Mouse (Mus musculus) intestine, embryonic 15.5 days (tissue): ENCODE data around the gene Cpsf4l. TPM values are rescaled to one million over a fixed set of nuclear protein-coding genes. Genes with fewer than 3 reads are reported as not detected.

Experiments
- ATAC-seq: fragments of 200-750 bp; cut with Nextera tagmentation; 2 replicates; pipeline ENCODE4 v1.8.0; 2017; ENCODE audit warnings: moderate TSS enrichment, moderate library complexity
- H3K27ac ChIP-seq: fragments of 300-500 bp; sonication (generic); 2 replicates; pipeline ENCODE4 v1.5.1; 2015; ENCODE audit warnings: mild to moderate bottlenecking, inconsistent platforms
- H3K27me3 ChIP-seq: fragments of 300-500 bp; sonication (generic); replicated peaks from 2 replicates; pipeline ENCODE4 v1.6.1; 2015; ENCODE audit warnings: inconsistent platforms
- H3K36me3 ChIP-seq: fragments of 300-500 bp; sonication (generic); 2 replicates; pipeline ENCODE4 v1.6.1; 2015; ENCODE audit warnings: inconsistent platforms
- H3K4me1 ChIP-seq: fragments of 300-500 bp; sonication (generic); replicated peaks from 2 replicates; pipeline ENCODE4 v1.6.1; 2015; ENCODE audit warnings: inconsistent platforms
- H3K4me2 ChIP-seq: fragments of 300-500 bp; sonication (generic); replicated peaks from 2 replicates; pipeline ENCODE4 v1.6.1; 2015; ENCODE audit warnings: mild to moderate bottlenecking, inconsistent platforms
- H3K4me3 ChIP-seq: fragments of 300-500 bp; sonication (generic); replicated peaks from 2 replicates; pipeline ENCODE4 v1.5.1; 2015; ENCODE audit warnings: inconsistent platforms
- H3K9ac ChIP-seq: fragments of 300-500 bp; sonication (generic); 2 replicates; pipeline ENCODE4 v1.6.1; 2015; ENCODE audit warnings: inconsistent platforms
- H3K9me3 ChIP-seq: fragments of 300-500 bp; sonication (generic); 2 replicates; pipeline ENCODE4 v1.6.1; 2016; ENCODE audit warnings: inconsistent platforms
- WGBS: fragments of 180-500 bp; shearing (Covaris S2); methylation state at CpG from one replicate; pipeline ENCODE4 v1.1.7; 2015; 5-methylcytosine and 5-hydroxymethylcytosine counted together
- polyA plus RNA-seq: library from polyadenylated mRNA; unstranded; fragments of >200 nt; fragmentation: Nextera tagmentation; extraction: Ambion mirVana; gene quantifications from 2 replicates; pipeline ENCODE4 v1.2.1, GENCODE M21; 2015

The Cpsf4l gene
- polyA plus RNA-seq, 1 experiment from 2014 or later = not detected

DNA sequence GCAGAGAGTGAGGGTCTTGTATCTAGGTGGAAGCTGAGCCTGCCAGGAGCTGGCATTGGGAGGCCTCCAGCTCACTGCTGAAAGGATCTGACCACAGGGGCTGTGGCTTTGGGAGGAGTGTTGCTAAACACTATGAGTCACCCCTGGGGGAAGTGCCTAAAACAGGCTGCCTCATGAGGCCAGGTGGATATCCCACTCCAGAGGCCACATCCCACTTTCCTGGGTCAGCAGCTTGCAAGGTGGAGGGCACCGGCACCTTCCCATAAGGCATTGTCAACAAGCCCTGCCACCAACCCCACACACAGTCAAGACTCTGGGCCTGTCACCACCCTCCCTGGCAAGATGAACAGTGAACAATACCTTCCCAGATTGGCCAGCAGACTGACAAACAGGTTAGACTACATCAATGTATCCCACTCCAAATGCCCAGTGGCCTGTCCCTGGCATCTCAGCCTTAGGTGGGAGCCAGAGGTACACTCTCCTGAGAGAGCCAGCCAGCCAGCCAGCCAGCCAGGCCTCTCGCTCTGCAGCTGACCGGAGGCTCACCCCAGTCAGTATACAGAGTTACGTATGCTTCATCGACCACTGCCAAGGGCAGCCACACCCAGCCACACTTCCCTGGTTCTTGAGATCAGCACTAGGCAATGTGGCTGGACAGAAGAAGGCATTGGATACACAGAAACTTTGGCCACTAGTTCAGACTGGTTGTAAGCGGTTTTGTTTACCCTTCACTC lies 24.0 kb upstream of the Cpsf4l start:
- Histone ChIP-seq H3K9ac (no peak overlapping the region), H3K36me3 (peaks cover 8% of the 10 kb centered on the region), H3K4me1 (peaks cover 59% of the 10 kb centered on the region), H3K27ac (peak overlapping the region; percentile 72), H3K9me3 (no peaks in the 10 kb centered on the region), H3K4me3 (no peak overlapping the region), H3K4me2 (peak overlapping the region; percentile 12; the same call in 1 of the 2 replicates), H3K27me3 (no peaks in the 10 kb centered on the region)
- ATAC-seq = peak; percentile 72
- WGBS = 29% methylated on average over 6 of the region's 6 CpGs

DNA sequence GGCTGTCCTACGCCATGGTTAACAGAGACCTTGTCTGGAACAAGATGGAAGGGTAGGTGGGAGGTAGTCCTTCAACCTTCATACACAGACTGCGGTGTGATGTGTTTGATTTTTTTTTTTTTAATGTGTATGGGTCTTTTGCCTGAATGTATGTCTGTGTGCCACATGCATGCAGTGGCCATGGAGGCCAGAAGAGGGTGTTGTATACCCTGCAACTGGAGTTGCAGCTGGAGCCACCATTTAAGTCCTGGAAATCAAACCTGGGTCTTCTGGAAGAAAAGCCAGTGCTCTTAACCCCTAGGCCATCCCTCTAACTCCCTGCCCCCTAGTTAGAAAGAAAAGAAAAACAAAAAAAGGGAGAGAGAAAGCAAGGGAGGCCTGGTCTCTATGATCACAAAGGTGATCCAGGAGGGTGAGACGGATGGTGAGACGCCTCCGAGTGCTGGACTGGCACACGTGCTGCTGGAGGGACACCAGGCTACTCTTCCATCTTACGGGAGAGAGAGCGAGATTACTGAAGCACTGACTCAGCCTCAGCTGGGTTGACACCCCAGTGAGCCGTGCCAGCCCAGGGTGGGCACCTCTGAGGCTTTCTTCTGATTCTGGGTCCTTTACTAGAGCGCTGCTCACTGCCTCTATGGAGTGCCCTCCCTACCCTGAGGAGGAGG lies 22.3 kb upstream of the Cpsf4l start:
- H3K4me1 ChIP-seq = peaks cover 53% of the 10 kb centered on the region
- no peak overlapping the region for H3K9ac ChIP-seq
- H3K4me3 ChIP-seq = no peak overlapping the region
- no peaks in the 10 kb centered on the region for H3K27me3 ChIP-seq
- no peak for ATAC-seq
- H3K27ac ChIP-seq = no peak overlapping the region
- peaks cover 23% of the 10 kb centered on the region for H3K36me3 ChIP-seq
- WGBS = 91% methylated on average over 10 of the region's 10 CpGs
- no peaks in the 10 kb centered on the region for H3K9me3 ChIP-seq
- H3K4me2 ChIP-seq = no peak overlapping the region

- no peak overlapping the region for H3K27ac ChIP-seq
- peaks cover 30% of the 10 kb centered on the region for H3K36me3 ChIP-seq
- no peak overlapping the region for H3K9ac ChIP-seq
- H3K4me2 ChIP-seq = no peak overlapping the region
- 38% methylated on average over 3 of the region's 3 CpGs for WGBS
- ATAC-seq = no peak
- peaks cover 52% of the 10 kb centered on the region for H3K4me1 ChIP-seq
- no peaks in the 10 kb centered on the region for H3K9me3 ChIP-seq
- no peaks in the 10 kb centered on the region for H3K27me3 ChIP-seq
- H3K4me3 ChIP-seq = no peak overlapping the region
Measured at GRCm38 (mm10) chr11:113730879-113731278, 21.1 kb upstream of the Cpsf4l start.

DNA sequence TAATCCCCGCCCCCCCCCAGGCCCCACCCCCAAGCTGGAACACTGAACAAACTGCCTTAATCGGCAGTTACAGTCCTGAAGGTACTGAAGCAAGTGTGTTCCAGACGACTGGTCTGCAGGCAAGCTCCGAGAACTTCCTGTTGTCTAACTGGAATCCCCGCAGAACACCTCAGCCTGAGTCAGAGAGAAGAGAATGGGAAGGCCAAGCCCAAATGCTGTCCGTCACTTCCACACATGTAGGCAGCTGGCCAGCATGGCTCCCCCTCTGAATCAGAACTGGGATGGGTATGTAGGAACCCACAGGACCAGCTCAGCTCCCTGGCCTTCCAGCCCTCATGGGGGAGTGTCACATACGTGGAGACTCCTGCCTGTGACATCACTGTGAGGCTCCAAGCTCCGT lies 20.1 kb upstream of the Cpsf4l start:
- Histone ChIP-seq H3K4me1 (peaks cover 49% of the 10 kb centered on the region), H3K9me3 (no peaks in the 10 kb centered on the region), H3K36me3 (peaks cover 30% of the 10 kb centered on the region), H3K27ac (no peak overlapping the region), H3K4me3 (no peak overlapping the region), H3K4me2 (no peak overlapping the region), H3K27me3 (no peaks in the 10 kb centered on the region), H3K9ac (no peak overlapping the region)
- ATAC-seq = no peak
- WGBS = 58% methylated on average over 8 of the region's 8 CpGs

DNA sequence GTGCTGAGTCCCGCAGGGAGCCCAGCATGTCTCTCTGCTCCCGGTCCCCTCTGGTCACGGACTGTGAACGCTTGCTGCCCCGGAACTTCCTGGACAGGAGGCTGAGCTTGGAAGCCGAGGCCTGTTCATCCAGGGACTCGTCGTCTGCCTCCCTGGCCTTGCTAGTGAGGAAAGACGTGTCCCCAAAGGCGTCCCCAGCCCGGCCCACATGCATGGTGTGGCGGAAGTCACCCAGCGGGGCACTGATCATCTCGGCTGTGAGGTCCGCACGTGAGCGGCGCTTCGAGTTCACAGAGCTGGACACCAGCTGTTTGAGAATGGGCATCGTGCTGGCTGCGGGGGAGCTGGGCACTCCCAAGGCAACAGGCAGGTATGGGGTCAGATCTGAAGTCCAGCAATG lies 19.4 kb upstream of the Cpsf4l start:
- no peak overlapping the region for H3K27ac ChIP-seq
- H3K4me2 ChIP-seq = no peak overlapping the region
- H3K9me3 ChIP-seq = no peaks in the 10 kb centered on the region
- 88% methylated on average over 21 of the region's 21 CpGs for whole genome bisulfite sequencing
- H3K9ac ChIP-seq = no peak overlapping the region
- H3K4me3 ChIP-seq = no peak overlapping the region
- no peaks in the 10 kb centered on the region for H3K27me3 ChIP-seq
- H3K4me1 ChIP-seq = peaks cover 42% of the 10 kb centered on the region
- ATAC-seq = no peak
- H3K36me3 ChIP-seq = peaks cover 30% of the 10 kb centered on the region

- Histone ChIP-seq H3K36me3 (peaks cover 30% of the 10 kb centered on the region), H3K27ac (no peak overlapping the region), H3K9ac (no peak overlapping the region), H3K4me1 (peaks cover 30% of the 10 kb centered on the region), H3K27me3 (no peaks in the 10 kb centered on the region), H3K9me3 (no peaks in the 10 kb centered on the region), H3K4me3 (no peak overlapping the region), H3K4me2 (no peak overlapping the region)
- WGBS = 62% methylated on average over 6 of the region's 6 CpGs
- no peak for ATAC-seq
Measured at GRCm38 (mm10) chr11:113727992-113728391, 18.2 kb upstream of the Cpsf4l start.

- WGBS = 85% methylated on average over 14 of the region's 14 CpGs
- no peak overlapping the region for H3K4me2 ChIP-seq
- H3K27ac ChIP-seq = no peak overlapping the region
- no peaks in the 10 kb centered on the region for H3K27me3 ChIP-seq
- H3K9ac ChIP-seq = no peak overlapping the region
- peaks cover 30% of the 10 kb centered on the region for H3K36me3 ChIP-seq
- H3K4me1 ChIP-seq = peaks cover 28% of the 10 kb centered on the region
- H3K4me3 ChIP-seq = no peak overlapping the region
- ATAC-seq = no peak
- no peaks in the 10 kb centered on the region for H3K9me3 ChIP-seq
Measured at GRCm38 (mm10) chr11:113726994-113727888, 17.4 kb upstream of the Cpsf4l start.

- Histone ChIP-seq H3K9me3 (no peaks in the 10 kb centered on the region), H3K9ac (no peak overlapping the region), H3K27me3 (no peaks in the 10 kb centered on the region), H3K27ac (0 out of 2 replicates have a peak overlapping the region, but pooled peaks have one; percentile 10), H3K36me3 (peaks cover 30% of the 10 kb centered on the region), H3K4me2 (no peak overlapping the region), H3K4me1 (peaks cover 21% of the 10 kb centered on the region; the same call in 1 of the 2 replicates), H3K4me3 (no peak overlapping the region)
- WGBS = 77% methylated on average over 4 of the region's 4 CpGs
- ATAC-seq = 0 out of 2 replicates have a peak, but pooled peaks have one; percentile 21
Measured at GRCm38 (mm10) chr11:113725235-113726048, 15.6 kb upstream of the Cpsf4l start.

DNA sequence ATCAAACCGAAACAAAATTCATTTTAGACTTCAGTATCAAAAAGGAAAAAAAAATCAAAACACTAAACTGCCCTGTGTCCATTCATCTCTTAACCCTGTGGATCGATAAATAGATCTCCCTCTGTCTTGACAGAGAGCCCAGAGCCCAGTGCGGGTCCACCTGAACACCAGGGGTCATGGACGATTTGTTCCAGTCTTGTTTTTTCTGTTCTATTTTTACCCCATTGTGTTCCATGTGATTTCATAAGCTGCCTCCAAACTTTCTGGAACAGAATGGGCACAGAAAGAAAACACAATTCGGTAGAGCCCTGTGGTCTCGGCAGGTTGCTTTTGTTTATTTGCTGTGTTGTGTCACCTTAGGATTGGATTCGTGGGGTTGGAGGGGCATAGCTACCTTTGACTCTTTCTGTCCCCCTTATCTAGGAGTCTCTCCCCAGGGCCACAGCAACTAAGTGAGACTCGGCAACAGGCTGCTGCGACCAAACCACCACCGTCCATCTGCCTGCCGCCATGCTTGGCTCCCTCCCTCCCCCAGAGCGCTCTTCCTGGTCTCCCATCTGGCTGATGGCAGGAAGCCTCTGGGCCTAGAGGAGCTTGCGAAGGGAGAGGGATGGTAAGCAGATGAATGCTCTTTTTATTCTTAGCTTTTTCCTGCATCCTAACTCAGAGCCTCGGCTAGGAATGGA lies 12.7 kb upstream of the Cpsf4l start:
- Histone ChIP-seq H3K9me3 (no peaks in the 10 kb centered on the region), H3K36me3 (peaks cover 11% of the 10 kb centered on the region; the same call in 1 of the 2 replicates), H3K27me3 (no peaks in the 10 kb centered on the region), H3K4me2 (no peak overlapping the region), H3K27ac (no peak overlapping the region), H3K9ac (no peak overlapping the region), H3K4me1 (0 out of 2 replicates have a peak, but pooled peaks cover 15% of the 10 kb centered on the region), H3K4me3 (no peak overlapping the region)
- 67% methylated on average over 14 of the region's 14 CpGs for WGBS
- no peak for ATAC-seq

DNA sequence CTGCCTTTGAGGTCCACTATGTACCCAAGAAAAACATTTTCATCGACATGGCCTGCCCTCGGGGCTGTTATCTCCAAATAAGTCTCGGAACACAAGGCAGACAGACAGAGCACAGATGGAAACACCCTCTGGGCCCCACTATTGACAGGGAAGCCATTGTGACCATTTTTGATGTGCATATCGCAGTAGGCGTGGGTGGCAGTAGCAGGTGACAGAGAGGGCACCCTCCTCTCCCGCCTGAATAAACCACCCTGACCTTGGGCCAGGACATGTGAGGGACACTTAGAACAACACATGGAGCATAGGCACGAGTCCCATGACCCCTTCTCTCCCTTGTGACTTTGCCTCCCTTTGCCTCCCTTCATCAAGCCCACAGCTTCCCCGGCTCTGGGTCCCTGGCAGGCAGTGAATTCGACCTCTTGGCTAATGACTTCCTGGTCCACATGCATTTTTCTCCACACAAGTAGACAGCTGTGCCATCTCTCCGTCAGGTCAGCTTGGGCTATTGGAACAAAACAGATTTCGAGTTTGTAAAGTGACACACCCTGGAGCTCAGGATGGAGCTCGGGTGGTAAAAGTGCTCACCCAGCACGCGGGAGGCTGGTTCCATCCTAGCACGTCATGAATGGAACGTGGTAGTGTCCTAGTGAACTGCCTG lies 8.1 kb upstream of the Cpsf4l start:
- Histone ChIP-seq H3K4me2 (no peak overlapping the region), H3K9ac (no peak overlapping the region), H3K4me3 (no peak overlapping the region), H3K9me3 (no peaks in the 10 kb centered on the region), H3K4me1 (0 out of 2 replicates have a peak, but pooled peaks cover 6% of the 10 kb centered on the region), H3K36me3 (no peaks in the 10 kb centered on the region), H3K27me3 (no peaks in the 10 kb centered on the region), H3K27ac (no peak overlapping the region)
- WGBS = 61% methylated on average over 16 of the region's 16 CpGs
- no peak for ATAC-seq

DNA sequence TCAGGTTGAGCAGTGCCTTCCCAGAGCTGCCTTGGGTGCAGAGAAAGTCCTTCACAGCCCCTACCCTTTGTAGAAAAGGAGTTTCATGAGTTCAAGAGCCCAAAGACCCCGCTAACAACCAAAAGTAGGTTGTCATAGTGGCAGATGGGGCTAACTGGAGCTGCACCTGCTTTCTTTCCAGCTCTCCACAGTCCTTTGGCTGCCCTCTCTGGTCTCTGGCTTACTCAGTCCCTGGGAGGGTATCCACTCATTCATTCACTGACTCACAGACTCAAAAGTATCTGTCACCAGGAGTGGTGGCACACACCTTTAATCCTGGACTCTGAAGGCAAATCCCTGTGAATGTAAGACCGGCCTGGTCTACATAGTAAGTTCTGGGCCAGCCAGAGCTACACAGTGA lies 6.3 kb upstream of the Cpsf4l start:
- WGBS = 95% methylated on average over 2 of the region's 2 CpGs
- ATAC-seq = no peak
- H3K4me2 ChIP-seq = no peak overlapping the region
- H3K4me1 ChIP-seq = 0 out of 2 replicates have a peak, but pooled peaks cover 4% of the 10 kb centered on the region
- no peaks in the 10 kb centered on the region for H3K36me3 ChIP-seq
- no peaks in the 10 kb centered on the region for H3K27me3 ChIP-seq
- H3K9ac ChIP-seq = no peak overlapping the region
- H3K27ac ChIP-seq = no peak overlapping the region
- no peaks in the 10 kb centered on the region for H3K9me3 ChIP-seq
- H3K4me3 ChIP-seq = no peak overlapping the region
